Mouse (Mus musculus): ENCODE results near the gene Slc17a9. TPM values are rescaled to one million over a fixed set of nuclear protein-coding genes. Genes with fewer than 3 reads are reported as not detected.

Gene Slc17a9
- polyA plus RNA-seq (2017; shearing (Covaris generic)): 39.4 TPM

DNA sequence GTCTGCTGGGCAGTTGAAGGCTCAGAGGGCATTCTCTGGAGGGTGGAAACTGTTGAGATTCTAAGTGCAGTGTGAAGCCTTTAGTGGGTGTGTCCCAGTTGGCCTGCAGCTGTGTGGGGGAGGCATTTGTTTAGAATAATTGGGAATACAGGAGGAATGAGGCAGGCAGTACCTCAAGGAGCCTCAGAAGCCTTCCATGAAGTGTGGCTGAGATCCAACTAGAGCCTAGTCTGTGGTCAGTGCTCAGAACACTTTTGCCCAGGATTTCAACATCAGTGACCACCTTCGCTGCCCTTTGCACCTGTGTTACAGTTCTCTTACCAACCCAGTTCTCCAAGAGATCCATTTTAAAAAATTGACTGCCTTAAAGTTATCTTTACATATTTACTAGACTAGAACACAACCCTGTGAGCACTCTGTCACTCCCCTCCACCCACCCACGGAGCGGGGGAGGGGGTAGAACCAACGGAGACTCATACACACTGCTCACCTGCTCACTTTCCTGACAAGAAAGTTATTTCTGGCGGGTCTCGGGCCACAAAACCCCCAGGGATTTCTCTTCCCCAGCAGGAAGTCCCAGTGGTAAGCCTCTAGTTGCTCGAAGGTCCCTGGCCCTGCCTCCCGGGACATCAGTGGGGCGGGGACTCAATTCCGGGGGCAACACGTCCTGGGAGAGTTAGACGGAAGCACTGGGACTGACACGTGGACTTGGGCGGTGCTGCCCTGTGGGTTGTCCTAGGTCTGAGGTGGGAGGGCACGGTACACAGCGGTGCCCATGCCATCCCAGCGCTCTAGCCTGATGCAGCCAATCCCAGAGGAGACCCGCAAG lies at the start of gene Slc17a9:
Slc17a9 (plus strand) TSS at position 679 of the 829 bp plus-strand sequence.

DNA sequence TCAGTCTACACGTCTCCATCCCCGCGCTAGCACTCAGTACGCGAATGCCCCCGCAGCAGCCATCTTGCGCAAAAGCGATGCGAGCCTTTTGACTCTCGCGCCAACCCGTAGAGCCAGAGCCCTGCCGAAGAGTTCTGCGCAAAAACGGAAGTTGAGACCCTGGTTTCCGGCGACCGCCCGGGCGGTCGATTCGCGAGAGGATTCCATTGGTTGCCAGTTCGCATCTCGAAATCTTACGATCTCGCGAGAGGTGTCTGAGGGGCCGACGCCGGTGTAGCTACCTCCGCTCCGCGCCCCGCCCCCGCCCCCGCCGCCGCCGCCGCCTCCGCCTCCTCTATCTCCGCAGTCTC lies 15.2 kb upstream of the Slc17a9 start, which contains the start of the genes Dido1 and Gid8:
Dido1 (minus strand) TSS at position 77 of the 350 bp plus-strand sequence.
Gid8 (plus strand) TSS at position 195 of the 350 bp plus-strand sequence.

DNA sequence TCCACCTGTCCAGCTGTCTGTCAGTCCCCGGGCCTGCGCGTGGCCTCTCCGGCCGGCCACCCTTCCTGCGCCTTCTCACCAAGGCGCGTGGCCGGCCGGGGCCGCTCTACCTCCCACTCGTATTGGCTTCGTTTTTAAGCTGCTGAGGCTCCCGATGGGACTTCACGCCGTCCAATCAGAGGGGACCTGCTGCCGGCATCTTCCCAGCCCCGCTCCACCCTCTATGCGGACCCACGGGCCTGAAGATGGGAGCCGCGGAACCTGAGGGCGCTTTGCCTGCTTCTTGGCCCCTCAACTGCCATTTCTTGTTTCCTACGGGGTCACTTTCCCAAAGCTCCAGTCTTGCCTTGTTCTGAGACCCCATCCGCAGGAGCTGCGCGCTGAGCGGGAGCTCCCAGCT lies 51.7 kb downstream of the Slc17a9 start, which contains the start of gene Bhlhe23:
Bhlhe23 (minus strand) TSS at position 108 of the 400 bp plus-strand sequence.

Other genes with a start within 250 kb of the Slc17a9 start
- not detected for gene Ntsr1, start 225.3 kb upstream of the Slc17a9 start, polyA plus RNA-seq (2017; shearing (Covaris generic))
- gene Mrgbp, start 144.0 kb upstream of the Slc17a9 start, polyA plus RNA-seq (2017; shearing (Covaris generic)): 42.8 TPM
- gene Ogfr, start 136.0 kb upstream of the Slc17a9 start, polyA plus RNA-seq (2017; shearing (Covaris generic)): 62.9 TPM
- 0.65 TPM for gene Col9a3, start 127.5 kb upstream of the Slc17a9 start, polyA plus RNA-seq (2017; shearing (Covaris generic))
- gene Tcfl5, start 82.6 kb upstream of the Slc17a9 start, polyA plus RNA-seq (2017; shearing (Covaris generic)): not detected
- gene Dido1, start 15.3 kb upstream of the Slc17a9 start, polyA plus RNA-seq (2017; shearing (Covaris generic)): 37.2 TPM
- gene Gid8, start 15.1 kb upstream of the Slc17a9 start, polyA plus RNA-seq (2017; shearing (Covaris generic)): 18.7 TPM
- not detected for gene Bhlhe23, start 51.6 kb downstream of the Slc17a9 start, polyA plus RNA-seq (2017; shearing (Covaris generic))
- gene Ythdf1, start 195.7 kb downstream of the Slc17a9 start, polyA plus RNA-seq (2017; shearing (Covaris generic)): 84.3 TPM
- not detected for gene Birc7, start 203.8 kb downstream of the Slc17a9 start, polyA plus RNA-seq (2017; shearing (Covaris generic))
- not detected for gene Nkain4, start 229.4 kb downstream of the Slc17a9 start, polyA plus RNA-seq (2017; shearing (Covaris generic))
- 58.9 TPM for gene Arfgap1, start 242.0 kb downstream of the Slc17a9 start, polyA plus RNA-seq (2017; shearing (Covaris generic))